In genomic region chr13:17102372-17102771, GRCm38 (mm10) we compare ENCODE assay signal across 17 mouse cellular contexts.
"Had no signal": no experiment of that assay in that cellular context is flagged by ENCODE, and none has a peak within 500 bp of the region (broad histone marks: within the 10 kb centered on the region; RNA-seq: fewer than 3 reads in every experiment).

No protein-coding gene starts in this region.

- H3K27me3 ChIP-seq: liver, embryonic 13.5 days; liver, embryonic 15.5 days; megakaryocyte, embryonic 14.5 days; midbrain, embryonic 13.5 days; midbrain, embryonic 15.5 days; neural tube, embryonic 12.5 days; stomach, embryonic 15.5 days had no signal

- H3K4me3 ChIP-seq: liver, embryonic 13.5 days; liver, embryonic 15.5 days; megakaryocyte, embryonic 14.5 days; midbrain, embryonic 13.5 days; midbrain, embryonic 15.5 days; neural tube, embryonic 12.5 days; stomach, embryonic 15.5 days had no signal

- DNase-seq: liver, embryonic 13.5 days; liver, postnatal 0 days; lung, adult 2 months; lung, postnatal 36 days; right cerebral cortex, postnatal 14 days; thymus, adult 2 months; thymus, postnatal 25 days; thymus, postnatal 4 days had no signal

- ATAC-seq: liver, postnatal 0 days; midbrain, embryonic 13.5 days; midbrain, embryonic 15.5 days had no signal

- H3K9me3 ChIP-seq: liver, embryonic 13.5 days; liver, embryonic 15.5 days; megakaryocyte, embryonic 14.5 days; midbrain, embryonic 13.5 days; midbrain, embryonic 15.5 days; neural tube, embryonic 12.5 days; stomach, embryonic 15.5 days had no signal

- H3K4me1 ChIP-seq: liver, embryonic 13.5 days; liver, embryonic 15.5 days; megakaryocyte, embryonic 14.5 days; midbrain, embryonic 13.5 days; midbrain, embryonic 15.5 days; neural tube, embryonic 12.5 days; stomach, embryonic 15.5 days had no signal

- H3K27ac ChIP-seq: liver, embryonic 13.5 days; liver, embryonic 15.5 days; macrophage; midbrain, embryonic 13.5 days; midbrain, embryonic 15.5 days; neural tube, embryonic 12.5 days; stomach, embryonic 15.5 days; stomach, postnatal 0 days had no signal

- H3K4me2 ChIP-seq: liver, embryonic 13.5 days; liver, embryonic 15.5 days; midbrain, embryonic 11.5 days; midbrain, embryonic 13.5 days; midbrain, embryonic 15.5 days; neural tube, embryonic 12.5 days; stomach, embryonic 15.5 days had no signal

- H3K36me3 ChIP-seq: liver, embryonic 13.5 days; liver, embryonic 15.5 days; midbrain, embryonic 13.5 days; midbrain, embryonic 15.5 days; neural tube, embryonic 12.5 days; stomach, embryonic 15.5 days had no signal

- H3K9ac ChIP-seq: liver, embryonic 13.5 days; liver, embryonic 15.5 days; liver, postnatal 0 days; midbrain, embryonic 13.5 days; midbrain, embryonic 15.5 days; neural tube, embryonic 12.5 days; stomach, embryonic 15.5 days had no signal
